In genomic region chr4:62824581-62824980, GRCm38 (mm10) we compare ENCODE assay signal across 19 mouse cellular contexts.
DNase-seq lines count a peak whose midpoint lies in the region; ATAC-seq and TF ChIP-seq lines count a peak whose summit lies in the region.
"Had no signal": no experiment of that assay in that cellular context is flagged by ENCODE, and none has a peak within 500 bp of the region (broad histone marks: within the 10 kb centered on the region; RNA-seq: fewer than 3 reads in every experiment).

No protein-coding gene starts in this region.

- no peaks in the 10 kb centered on the region for H3K4me1 ChIP-seq in forebrain, postnatal 0 days (ENCODE audit: insufficient read depth)
- no peaks in the 10 kb centered on the region for H3K4me1 ChIP-seq in forebrain, embryonic 11.5 days (replicated peaks; ENCODE audit: control insufficient read depth, insufficient read depth, low read length)
- peaks cover 14% of the 10 kb centered on the region for H3K4me1 ChIP-seq in neural tube, embryonic 12.5 days
- H3K4me1 ChIP-seq in midbrain, embryonic 15.5 days, result peaks cover 6% of the 10 kb centered on the region
- H3K4me1 ChIP-seq: liver, embryonic 15.5 days; megakaryocyte, embryonic 14.5 days had no signal

- H3K4me3 ChIP-seq in forebrain, postnatal 0 days (ENCODE audit: low read depth, low read length), result no peak overlapping the region
- H3K4me3 ChIP-seq in forebrain, embryonic 11.5 days (ENCODE audit: low read depth, low read length), result no peak overlapping the region
- no peak overlapping the region for H3K4me3 ChIP-seq in neural tube, embryonic 12.5 days
- no peak overlapping the region for H3K4me3 ChIP-seq in midbrain, embryonic 15.5 days
- H3K4me3 ChIP-seq: forebrain, embryonic 10.5 days; layer of hippocampus, adult 2 months; liver, embryonic 15.5 days; megakaryocyte, embryonic 14.5 days had no signal

- no peaks in the 10 kb centered on the region for H3K9me3 ChIP-seq in forebrain, postnatal 0 days (ENCODE audit: low read length)
- no peaks in the 10 kb centered on the region for H3K9me3 ChIP-seq in forebrain, embryonic 11.5 days (ENCODE audit: control insufficient read depth, low read length)
- H3K9me3 ChIP-seq in neural tube, embryonic 12.5 days, result no peaks in the 10 kb centered on the region
- H3K9me3 ChIP-seq in midbrain, embryonic 15.5 days, result no peaks in the 10 kb centered on the region
- H3K9me3 ChIP-seq: forebrain, embryonic 10.5 days; liver, embryonic 15.5 days; megakaryocyte, embryonic 14.5 days had no signal

- no peak overlapping the region for H3K4me2 ChIP-seq in forebrain, postnatal 0 days (ENCODE audit: low read depth)
- no peak overlapping the region for H3K4me2 ChIP-seq in forebrain, embryonic 11.5 days (ENCODE audit: low read depth, low read length, severe bottlenecking)
- H3K4me2 ChIP-seq in neural tube, embryonic 12.5 days (replicated peaks), result no peak overlapping the region
- no peak overlapping the region for H3K4me2 ChIP-seq in midbrain, embryonic 15.5 days
- H3K4me2 ChIP-seq: liver, embryonic 15.5 days had no signal

- no peak overlapping the region for H3K27ac ChIP-seq in forebrain, postnatal 0 days (ENCODE audit: low read depth, low read length)
- no peak overlapping the region for H3K27ac ChIP-seq in forebrain, embryonic 11.5 days (ENCODE audit: low read depth, low read length)
- no peak overlapping the region for H3K27ac ChIP-seq in neural tube, embryonic 12.5 days
- H3K27ac ChIP-seq in midbrain, embryonic 15.5 days, result peak overlapping the region; percentile 17; the same call in 1 of the 2 replicates
- H3K27ac ChIP-seq: forebrain, embryonic 10.5 days; layer of hippocampus, adult 2 months; liver, embryonic 15.5 days had no signal

- TF ChIP-seq CTCF in forebrain, postnatal 0 days (IDR thresholded peaks at IDR 0.05; ENCODE audit: low read depth), result no peak

- no peaks in the 10 kb centered on the region for H3K27me3 ChIP-seq in forebrain, postnatal 0 days (ENCODE audit: insufficient read depth, low read length)
- no peaks in the 10 kb centered on the region for H3K27me3 ChIP-seq in forebrain, embryonic 11.5 days (ENCODE audit: control insufficient read depth, insufficient read depth, low read length)
- H3K27me3 ChIP-seq in neural tube, embryonic 12.5 days (replicated peaks), result 0 out of 2 replicates have a peak, but pooled peaks cover 3% of the 10 kb centered on the region
- no peaks in the 10 kb centered on the region for H3K27me3 ChIP-seq in midbrain, embryonic 15.5 days (replicated peaks)
- H3K27me3 ChIP-seq: liver, embryonic 15.5 days had no signal

- H3K9ac ChIP-seq in forebrain, postnatal 0 days, result no peak overlapping the region
- H3K9ac ChIP-seq in forebrain, embryonic 11.5 days (ENCODE audit: low read length), result no peak overlapping the region
- H3K9ac ChIP-seq in neural tube, embryonic 12.5 days, result no peak overlapping the region
- H3K9ac ChIP-seq in midbrain, embryonic 15.5 days, result no peak overlapping the region
- H3K9ac ChIP-seq: liver, embryonic 15.5 days had no signal

- peak; percentile 7 for DNase-seq in forebrain, postnatal 0 days
- no peak for DNase-seq in forebrain, embryonic 11.5 days (ENCODE audit: low spot score)
- no peak for DNase-seq in neural tube, embryonic 10.5 days (ENCODE audit: extremely low spot score, low spot score)
- no peak for DNase-seq in natural killer cell, adult 2 months (ENCODE audit: low spot score in 2 of 2)
- no peak for DNase-seq in layer of hippocampus, adult 9-10 months (ENCODE audit: low spot score)
- DNase-seq: adrenal gland, postnatal 10 days; cerebellum, adult 11-12 months; cerebellum, postnatal 25 days; kidney, adult 18-20 months; kidney, postnatal 10 days; lung, postnatal 10 days; right cerebral cortex, postnatal 14 days; thymus, postnatal 25 days had no signal

- 42% methylated on average over 10 of the region's 10 CpGs for WGBS in forebrain, postnatal 0 days
- WGBS in forebrain, embryonic 11.5 days, result 89% methylated on average over 10 of the region's 10 CpGs
- 62% methylated on average over 10 of the region's 10 CpGs for WGBS in neural tube, embryonic 12.5 days
- WGBS in midbrain, embryonic 15.5 days, result 47% methylated on average over 10 of the region's 10 CpGs

- H3K36me3 ChIP-seq in forebrain, postnatal 0 days (ENCODE audit: insufficient read depth), result no peaks in the 10 kb centered on the region
- H3K36me3 ChIP-seq in forebrain, embryonic 11.5 days (ENCODE audit: control insufficient read depth, insufficient read depth, low read length), result no peaks in the 10 kb centered on the region
- H3K36me3 ChIP-seq in neural tube, embryonic 12.5 days, result no peaks in the 10 kb centered on the region
- H3K36me3 ChIP-seq in midbrain, embryonic 15.5 days (replicated peaks), result no peaks in the 10 kb centered on the region
- H3K36me3 ChIP-seq: forebrain, embryonic 10.5 days; liver, embryonic 15.5 days had no signal

- no peak for ATAC-seq in forebrain, postnatal 0 days
- no peak for ATAC-seq in forebrain, embryonic 11.5 days (replicated peaks; ENCODE audit: low FRiP score)
- 0 out of 2 replicates have a peak, but pooled peaks have one; percentile 19 for ATAC-seq in neural tube, embryonic 12.5 days (ENCODE audit: low FRiP score, low read depth)
- no peak; the same call in 1 of the 2 replicates for ATAC-seq in midbrain, embryonic 15.5 days (replicated peaks)
